Mouse (Mus musculus) spleen, adult 2 months (tissue): ENCODE data around the gene Srebf2. TPM values are rescaled to one million over a fixed set of nuclear protein-coding genes. Genes with fewer than 3 reads are reported as not detected.

Source experiments
- DNase-seq, 2 experiments: peaks; one replicate each; pipeline versions ENCODE4 v3.0.0 to v3.0.0-alpha.2; 2012 to 2021; ENCODE audit warnings: low spot score in 2 of 2, low read depth in 1 of 2
- H3K27ac ChIP-seq: fragments of 200-500 bp; 2 replicates; pipeline ENCODE4 v1.5.1; 2012; ENCODE audit warnings: low read length, inconsistent platforms; ENCODE audit not compliant: insufficient read depth
- H3K27me3 ChIP-seq: fragments of 200-500 bp; 2 replicates; pipeline ENCODE4 v1.6.1; 2012; ENCODE audit warnings: mild to moderate bottlenecking, moderate library complexity, low read length, inconsistent platforms; ENCODE audit not compliant: control insufficient read depth, insufficient read depth
- H3K36me3 ChIP-seq: fragments of 200-500 bp; 2 replicates; pipeline ENCODE4 v1.6.1; 2012; ENCODE audit warnings: mild to moderate bottlenecking, low read length, inconsistent platforms; ENCODE audit not compliant: control insufficient read depth, insufficient read depth
- H3K4me1 ChIP-seq: fragments of 200-500 bp; 2 replicates; pipeline ENCODE4 v1.6.1; 2011; ENCODE audit warnings: inconsistent platforms; ENCODE audit not compliant: control insufficient read depth, insufficient read depth, insufficient read length
- H3K4me3 ChIP-seq: fragments of 200-500 bp; 2 replicates; pipeline ENCODE4 v1.5.1; 2011; ENCODE audit warnings: mild to moderate bottlenecking, inconsistent platforms; ENCODE audit not compliant: insufficient read depth, insufficient read length; ENCODE audit errors: extremely low read depth
- CTCF ChIP-seq: fragments of 200-500 bp; IDR thresholded peaks from 2 replicates; pipeline ENCODE4 v1.5.1; 2011; ENCODE audit warnings: mild to moderate bottlenecking, inconsistent platforms; ENCODE audit not compliant: insufficient read depth, insufficient read length, insufficient replicate concordance; ENCODE audit errors: extremely low read depth
- POLR2A ChIP-seq: fragments of 200-500 bp; IDR thresholded peaks from 2 replicates; pipeline ENCODE4 v1.6.1; 2011; ENCODE audit warnings: low read depth, low read length, inconsistent platforms
- WGBS: fragments of 180-500 bp; shearing (Covaris S2); methylation state at CpG from one replicate; pipeline ENCODE4 v1.1.7; 2018; 5-methylcytosine and 5-hydroxymethylcytosine counted together
- polyA plus RNA-seq: library from polyadenylated mRNA; depleted of rRNA; stranded (reverse); fragments of >200 nt; gene quantifications from 2 replicates; pipeline ENCODE4 v1.2.3, GENCODE M21; 2012

The Srebf2 gene
- polyA plus RNA-seq, 1 experiment, result 204 TPM

DNA sequence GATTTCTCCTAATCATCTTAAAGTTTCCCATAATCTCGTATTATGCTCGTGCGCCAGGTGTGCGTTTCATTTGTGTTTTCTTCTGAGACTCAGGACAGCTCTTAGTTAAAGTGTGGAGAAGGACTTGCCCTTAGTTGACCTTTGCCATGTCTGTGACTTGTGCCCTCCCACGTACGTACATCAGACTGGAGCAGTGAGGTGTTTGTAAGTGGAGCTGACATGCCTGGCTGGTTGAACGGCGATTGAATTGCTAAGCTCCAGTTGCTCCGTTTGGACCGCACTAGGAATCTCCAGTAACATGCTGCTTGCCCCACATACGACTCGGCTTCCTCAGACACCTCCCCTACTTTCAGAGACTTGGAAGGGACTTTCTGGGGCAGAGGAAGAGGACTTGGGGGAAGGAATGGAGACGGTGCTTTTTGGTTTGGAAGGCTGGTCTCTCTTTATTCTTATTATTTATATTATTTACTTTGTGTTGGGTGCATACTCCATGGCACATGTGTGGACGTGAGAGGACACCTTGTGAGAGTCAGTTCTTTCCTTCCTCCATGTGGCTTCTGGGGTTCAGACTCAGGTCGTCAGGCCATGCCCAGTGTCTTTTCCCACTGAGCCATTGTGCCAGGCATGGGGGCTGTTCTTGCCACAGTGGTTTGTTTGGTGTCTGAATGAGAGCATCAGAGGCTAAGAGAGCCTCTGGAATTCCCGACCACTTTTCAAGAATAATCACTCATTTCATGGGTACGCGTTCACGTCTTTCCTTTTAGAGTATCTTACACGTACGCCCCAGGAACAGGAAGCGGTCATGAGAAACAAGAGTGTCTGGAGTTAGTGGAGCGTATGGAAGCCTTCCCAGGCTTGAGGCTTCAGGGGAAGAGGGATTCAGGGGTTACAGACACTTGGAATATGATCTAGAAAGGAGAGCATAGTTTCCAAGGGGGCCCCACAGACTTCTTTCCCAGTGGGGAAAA, 20.5 kb downstream of the Srebf2 start:
- DNase-seq, result no peak
- peaks cover 21% of the 10 kb centered on the region for H3K36me3 ChIP-seq
- WGBS, result 49% methylated on average over 23 of the region's 23 CpGs
- H3K27ac ChIP-seq, result peak overlapping the region; percentile 100
- H3K4me1 ChIP-seq, result peaks cover 43% of the 10 kb centered on the region
- TF ChIP-seq CTCF (no peak), POLR2A (no peak)
- no peaks in the 10 kb centered on the region for H3K27me3 ChIP-seq
- H3K4me3 ChIP-seq, result no peak overlapping the region

DNA sequence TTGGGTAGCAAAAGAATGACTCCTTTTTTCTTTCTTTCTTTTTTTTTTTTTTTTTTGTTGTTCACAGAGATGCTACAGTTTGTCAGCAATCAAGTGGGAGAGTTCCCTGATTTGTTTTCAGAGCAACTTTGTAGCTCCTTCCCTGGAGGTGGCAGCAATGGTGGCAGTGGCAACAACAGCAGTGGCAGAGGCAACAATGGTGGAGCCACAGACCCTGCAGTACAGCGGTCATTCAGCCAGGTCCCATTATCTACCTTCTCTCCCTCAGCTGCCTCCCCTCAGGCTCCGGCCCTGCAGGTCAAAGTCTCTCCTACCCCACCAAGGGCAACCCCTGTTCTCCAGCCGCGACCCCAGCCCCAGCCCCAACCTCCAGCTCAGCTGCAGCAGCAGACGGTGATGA, 22.7 kb downstream of the Srebf2 start:
- TF ChIP-seq CTCF (no peak), POLR2A (no peak)
- Histone ChIP-seq H3K4me3 (no peak overlapping the region), H3K4me1 (peaks cover 26% of the 10 kb centered on the region), H3K27me3 (no peaks in the 10 kb centered on the region), H3K27ac (no peak overlapping the region), H3K36me3 (peaks cover 33% of the 10 kb centered on the region)
- 97% methylated on average over 5 of the region's 5 CpGs for WGBS
- DNase-seq, result no peak

DNA sequence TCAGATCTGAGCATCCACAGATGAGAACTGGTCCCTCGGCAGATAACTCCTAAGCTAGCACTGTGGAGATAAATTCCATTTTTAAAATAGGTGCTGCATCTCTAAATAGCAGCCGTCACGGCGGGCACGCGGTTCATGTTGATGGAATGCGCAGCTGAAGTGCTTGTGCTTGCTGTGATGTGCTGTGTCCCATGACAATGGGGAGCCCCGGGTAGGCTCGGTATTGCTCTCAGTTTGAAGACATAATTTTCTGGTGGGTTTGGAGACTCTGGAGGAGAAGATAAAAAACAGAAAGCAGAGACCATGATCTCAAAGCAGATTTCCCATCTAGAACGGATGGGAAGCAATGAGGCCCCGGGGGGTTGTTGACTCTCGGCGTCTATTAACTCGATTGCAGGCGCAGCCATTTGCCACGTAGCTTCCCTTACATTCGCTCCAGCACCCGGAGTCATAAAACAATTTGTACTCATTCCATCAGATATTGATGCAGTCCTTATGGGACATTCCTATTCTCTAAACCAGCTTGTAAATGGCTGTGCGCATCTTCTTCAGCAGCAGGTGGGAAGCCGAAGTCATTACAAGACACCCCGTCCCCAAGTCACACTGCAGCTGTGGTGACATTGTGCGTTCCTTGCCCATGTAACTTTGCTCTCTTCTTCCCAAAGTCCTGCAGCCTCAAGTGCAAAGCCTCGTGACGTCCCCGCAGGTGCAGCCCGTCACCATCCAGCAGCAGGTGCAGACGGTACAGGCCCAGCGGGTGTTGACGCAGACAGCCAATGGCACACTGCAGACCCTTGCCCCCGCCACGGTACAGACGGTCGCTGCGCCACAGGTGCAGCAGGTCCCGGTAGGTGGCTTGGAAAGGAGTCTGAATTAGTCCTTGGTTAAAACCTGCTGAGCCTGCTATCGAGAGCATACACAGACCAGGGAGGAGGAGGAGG, 23.7 kb downstream of the Srebf2 start:
- TF ChIP-seq CTCF (no peak), POLR2A (no peak)
- DNase-seq, result no peak
- H3K4me3 ChIP-seq, result no peak overlapping the region
- no peaks in the 10 kb centered on the region for H3K27me3 ChIP-seq
- peaks cover 24% of the 10 kb centered on the region for H3K4me1 ChIP-seq
- WGBS, result 96% methylated on average over 36 of the region's 36 CpGs
- no peak overlapping the region for H3K27ac ChIP-seq
- H3K36me3 ChIP-seq, result peaks cover 38% of the 10 kb centered on the region

DNA sequence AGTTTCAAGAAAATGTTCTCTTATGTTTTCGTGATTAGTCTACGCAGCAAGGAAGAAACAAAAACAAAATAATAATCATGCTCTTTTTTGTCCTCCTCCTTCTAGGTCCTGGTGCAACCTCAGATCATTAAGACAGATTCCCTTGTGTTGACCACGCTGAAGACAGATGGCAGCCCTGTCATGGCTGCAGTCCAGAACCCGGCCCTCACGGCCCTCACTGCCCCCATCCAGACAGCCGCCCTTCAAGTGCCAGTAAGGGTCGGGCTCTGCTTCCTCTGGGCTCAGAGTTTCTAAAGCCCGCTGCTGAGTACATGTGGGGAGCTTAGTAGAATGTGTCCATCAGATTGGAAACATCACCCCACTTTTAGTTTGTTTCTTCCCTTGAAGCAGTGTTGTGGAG, 25.7 kb downstream of the Srebf2 start:
- Histone ChIP-seq H3K4me1 (peaks cover 12% of the 10 kb centered on the region), H3K4me3 (no peak overlapping the region), H3K36me3 (peaks cover 52% of the 10 kb centered on the region), H3K27me3 (no peaks in the 10 kb centered on the region), H3K27ac (no peak overlapping the region)
- TF ChIP-seq POLR2A (no peak), CTCF (no peak)
- no peak for DNase-seq
- 84% methylated on average over 8 of the region's 8 CpGs for WGBS

DNA sequence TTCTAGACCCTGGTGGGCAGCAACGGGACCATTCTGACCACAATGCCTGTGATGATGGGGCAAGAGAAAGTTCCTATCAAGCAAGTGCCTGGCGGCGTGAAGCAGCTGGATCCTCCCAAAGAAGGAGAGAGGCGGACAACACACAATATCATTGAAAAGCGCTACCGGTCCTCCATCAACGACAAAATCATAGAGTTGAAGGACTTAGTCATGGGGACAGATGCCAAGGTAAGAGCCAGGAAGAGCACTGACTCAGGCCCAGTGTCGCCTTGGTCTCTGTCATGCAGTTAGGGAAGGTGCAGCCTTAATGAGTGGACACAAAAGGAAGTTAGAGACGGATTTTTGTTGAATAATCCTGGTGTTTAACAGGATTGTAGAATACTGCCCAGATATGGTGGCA, 28.1 kb downstream of the Srebf2 start:
- Histone ChIP-seq H3K36me3 (peaks cover 71% of the 10 kb centered on the region), H3K27me3 (no peaks in the 10 kb centered on the region), H3K4me1 (no peaks in the 10 kb centered on the region), H3K4me3 (no peak overlapping the region), H3K27ac (no peak overlapping the region)
- no peak for DNase-seq
- TF ChIP-seq CTCF (no peak), POLR2A (no peak)
- 96% methylated on average over 9 of the region's 9 CpGs for WGBS

DNA sequence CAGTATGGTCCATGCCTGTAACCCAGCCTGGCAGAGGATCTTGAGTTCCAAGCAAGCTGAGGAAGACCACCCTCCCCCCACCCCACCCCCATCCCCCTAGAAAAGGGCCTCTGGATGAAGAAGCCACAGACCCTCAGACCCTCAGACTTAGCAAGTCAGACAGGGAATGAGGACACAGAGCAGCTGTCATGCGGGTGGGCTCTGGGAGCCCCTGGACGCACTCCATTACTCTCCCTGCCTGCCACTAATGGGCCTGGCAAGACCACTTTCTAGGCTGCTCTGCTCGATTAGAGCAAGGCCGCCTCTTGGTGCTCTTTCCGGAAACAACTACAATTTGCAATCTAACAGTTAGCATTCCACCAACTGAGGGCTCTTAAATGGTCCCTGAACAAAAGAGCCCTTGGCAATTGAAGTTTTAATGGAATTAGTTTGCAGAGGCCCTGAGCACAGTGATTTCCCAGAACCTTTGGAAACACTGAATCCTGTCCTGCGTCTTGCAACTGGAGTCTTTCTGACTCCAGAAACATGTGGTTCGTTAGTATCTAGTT, 30.8 kb downstream of the Srebf2 start:
- Histone ChIP-seq H3K27ac (no peak overlapping the region), H3K36me3 (peaks cover 75% of the 10 kb centered on the region), H3K4me3 (no peak overlapping the region), H3K27me3 (no peaks in the 10 kb centered on the region), H3K4me1 (no peaks in the 10 kb centered on the region)
- no peak for DNase-seq
- TF ChIP-seq CTCF (no peak), POLR2A (no peak)
- 93% methylated on average over 7 of the region's 7 CpGs for WGBS
